Mouse (Mus musculus) liver, postnatal 0 days (tissue): Measurements from ENCODE around the gene Gas2l3.

Experiments
- CTCF ChIP-seq: sonication (generic); IDR thresholded peaks from 2 replicates; pipeline ENCODE4 v1.5.1; 2016; ENCODE audit warnings: antibody characterized with exemption, low read depth
- EP300 ChIP-seq: IDR thresholded peaks from 2 replicates; pipeline ENCODE4 v1.6.1; 2016; ENCODE audit warnings: antibody characterized with exemption, low read depth, mild to moderate bottlenecking

DNA sequence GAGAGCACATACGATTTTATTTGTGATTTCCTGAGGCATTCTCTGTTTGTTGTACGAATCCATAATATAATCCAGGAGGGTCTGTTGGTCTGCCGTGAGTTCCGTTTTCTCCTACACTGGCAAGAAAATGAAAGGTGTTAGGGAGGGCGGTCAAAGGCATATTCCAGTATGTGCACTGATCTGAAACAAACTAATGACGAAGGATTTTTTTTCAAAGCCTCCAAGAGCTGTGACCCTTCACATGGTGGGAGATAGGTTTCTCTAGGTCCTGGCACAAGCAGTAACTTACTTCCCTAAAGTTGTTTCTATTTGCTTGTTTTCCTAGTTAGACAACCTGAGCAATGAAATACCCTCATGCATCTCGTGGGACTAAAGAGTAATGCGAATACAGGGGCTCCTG lies 35.0 kb upstream of the Gas2l3 start:
- TF ChIP-seq CTCF (no peak), EP300 (no peak)
